Mouse (Mus musculus) heart, adult 2 months (tissue): ENCODE data around the gene Tmem232. TPM values are rescaled to one million over a fixed set of nuclear protein-coding genes. Genes with fewer than 3 reads are reported as not detected.
"Not testable (repeated sequence)": the region's sequence is repeated elsewhere in the genome, so short reads cannot be mapped to it uniquely, and the experiment has no call there.

Experiments used
- DNase-seq, 2 experiments: peaks; one replicate each; pipeline ENCODE4 v3.0.0; 2021
- H3K27ac ChIP-seq: fragments of 200-600 bp; 2 replicates; pipeline ENCODE4 v1.8.1; 2022
- H3K27me3 ChIP-seq: fragments of 200-500 bp; 2 replicates; pipeline ENCODE4 v1.6.1; 2012; ENCODE audit warnings: mild to moderate bottlenecking, low read length, inconsistent platforms, mixed read lengths; ENCODE audit not compliant: control insufficient read depth, insufficient read depth
- H3K36me3 ChIP-seq: fragments of 200-500 bp; 2 replicates; pipeline ENCODE4 v1.6.1; 2012; ENCODE audit warnings: low read length, inconsistent platforms; ENCODE audit not compliant: control insufficient read depth, insufficient read depth
- H3K4me1 ChIP-seq: fragments of 200-500 bp; 2 replicates; pipeline ENCODE4 v1.6.1; 2011; ENCODE audit warnings: low read length; ENCODE audit not compliant: control insufficient read depth, insufficient read depth
- H3K4me3 ChIP-seq: fragments of 200-600 bp; 2 replicates; pipeline ENCODE4 v1.8.1; 2022
- H3K79me2 ChIP-seq: fragments of 200-500 bp; replicated peaks from 2 replicates; pipeline ENCODE4 v1.6.1; 2012; ENCODE audit warnings: mild to moderate bottlenecking, inconsistent platforms, low read length, moderate library complexity, mixed read lengths; ENCODE audit not compliant: control insufficient read depth, insufficient read depth
- H3K9ac ChIP-seq: fragments of 200-500 bp; 2 replicates; pipeline ENCODE4 v1.6.1; 2012; ENCODE audit warnings: low read depth, mild to moderate bottlenecking, control low read depth, inconsistent platforms, low read length, mixed read lengths
- CTCF ChIP-seq: fragments of 200-600 bp; IDR thresholded peaks from 2 replicates; pipeline ENCODE4 v1.8.1; 2022; ENCODE audit warnings: antibody characterized with exemption, mild to moderate bottlenecking, moderate library complexity
- EP300 ChIP-seq: fragments of 200-500 bp; IDR thresholded peaks from 2 replicates; pipeline ENCODE4 v1.6.1; 2011; ENCODE audit warnings: low read depth, low read length, control low read depth; ENCODE audit not compliant: insufficient read depth
- POLR2A ChIP-seq: fragments of 200-500 bp; IDR thresholded peaks from 2 replicates; pipeline ENCODE4 v1.6.1; 2011; ENCODE audit warnings: mild to moderate bottlenecking, low read depth, low read length, control low read depth; ENCODE audit not compliant: insufficient read depth
- WGBS: fragments of 180-500 bp; shearing (Covaris S2); methylation state at CpG from one replicate; pipeline ENCODE4 v1.1.7; 2018; 5-methylcytosine and 5-hydroxymethylcytosine counted together
- intact Hi-C: fragments of 180-260 bp; cut with DNase I; formaldehyde crosslinking; loops from one replicate; pipeline ENCODE4 v1.15.1; 2025
- polyA plus RNA-seq: library from polyadenylated mRNA; depleted of rRNA; stranded (reverse); fragments of >200 nt; gene quantifications from 2 replicates; pipeline ENCODE4 v1.2.3, GENCODE M21; 2012
- total RNA-seq, 2 experiments: library from RNA; stranded (reverse); gene quantifications; 2 replicates each; pipeline ENCODE4 v1.2.3; 2021

Gene Tmem232
- total and polyA plus RNA-seq, 3 experiments = 0.14 TPM; not detected in 2

DNA sequence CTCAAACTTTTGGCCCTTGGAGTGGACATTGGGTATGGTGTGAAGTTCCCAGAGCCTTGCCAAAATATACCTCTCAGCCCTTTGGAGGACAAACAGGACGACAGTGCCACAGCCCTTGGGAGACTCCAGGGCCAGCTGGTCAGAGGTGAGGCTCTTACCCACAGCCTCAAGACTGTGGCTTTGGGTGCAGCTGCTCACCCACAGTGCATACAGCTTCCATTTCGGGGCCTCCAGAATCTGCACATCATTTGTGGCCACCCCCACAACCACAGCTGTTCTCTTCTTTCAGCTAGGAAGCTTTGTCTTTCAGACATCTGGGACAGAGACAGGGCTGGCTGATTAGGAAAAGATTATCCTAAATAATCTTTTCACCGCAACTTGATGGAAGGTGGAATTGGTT, 27.1 kb downstream of the Tmem232 start:
- no peak overlapping the region for H3K4me3 ChIP-seq
- H3K9ac ChIP-seq = no peak overlapping the region
- intact Hi-C loops = no loop called here
- H3K4me1 ChIP-seq = no peaks in the 10 kb centered on the region
- 65% methylated on average over 3 of the region's 3 CpGs for WGBS
- DNase-seq = no peak
- TF ChIP-seq CTCF = no peak
- H3K36me3 ChIP-seq = no peaks in the 10 kb centered on the region
- H3K27me3 ChIP-seq = no peaks in the 10 kb centered on the region
- no peaks in the 10 kb centered on the region for H3K79me2 ChIP-seq
- no peak overlapping the region for H3K27ac ChIP-seq

DNA sequence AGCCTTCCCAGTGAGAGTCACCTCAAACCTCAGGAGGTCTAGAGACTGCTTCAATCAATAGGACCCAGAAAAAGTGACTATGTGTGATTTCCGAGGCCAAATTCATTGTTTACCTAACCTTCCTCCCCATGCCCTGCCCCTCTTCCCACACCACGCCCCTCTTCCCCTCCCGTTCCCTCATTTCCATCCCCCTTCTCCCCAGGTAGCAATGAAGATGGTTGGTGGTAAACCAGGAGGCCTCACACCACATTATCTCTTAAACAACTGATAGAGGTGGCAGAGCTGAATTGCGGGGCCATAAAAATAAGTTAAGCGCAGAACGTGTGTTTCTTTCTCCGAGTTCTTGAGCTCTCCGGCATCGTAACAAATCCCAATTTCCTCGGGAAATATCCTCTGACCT, 55.9 kb downstream of the Tmem232 start:
- no peak overlapping the region for H3K4me3 ChIP-seq
- TF ChIP-seq POLR2A = no peak
- no peak for TF ChIP-seq CTCF
- TF ChIP-seq EP300 = no peak
- 53% methylated on average over 10 of the region's 10 CpGs for whole genome bisulfite sequencing

DNA sequence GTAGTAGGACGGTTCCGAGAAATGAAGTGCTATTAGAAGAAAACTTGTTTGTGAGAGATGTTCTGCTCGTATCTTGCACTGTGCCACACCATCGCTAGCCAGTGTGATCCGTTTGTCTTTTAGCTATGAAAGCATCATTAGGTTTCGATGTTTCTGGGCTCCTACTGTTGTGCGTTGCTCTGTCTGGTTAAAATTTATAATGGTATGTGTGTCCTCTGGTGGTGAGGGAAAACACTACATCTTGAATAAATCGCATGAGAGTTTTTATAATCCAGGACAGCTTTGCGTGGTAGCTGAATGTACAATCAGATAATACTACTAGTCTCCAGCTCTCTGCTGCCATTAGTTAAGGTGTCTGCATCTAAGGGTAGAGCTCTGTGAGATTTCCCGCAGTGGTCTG, 63.8 kb downstream of the Tmem232 start:
- Histone ChIP-seq H3K9ac (no peak overlapping the region), H3K4me3 (no peak overlapping the region), H3K27ac (no peak overlapping the region), H3K79me2 (no peaks in the 10 kb centered on the region), H3K27me3 (no peaks in the 10 kb centered on the region), H3K4me1 (no peaks in the 10 kb centered on the region), H3K36me3 (no peaks in the 10 kb centered on the region)
- intact Hi-C loops = no loop called here
- DNase-seq = no peak
- TF ChIP-seq EP300 = no peak
- no peak for TF ChIP-seq POLR2A
- TF ChIP-seq CTCF = no peak
- WGBS = 91% methylated on average over 10 of the region's 10 CpGs

More for the DNA sequence above, 55.9 kb downstream of the Tmem232 start:
- intact Hi-C loops = loop anchor here (5.0 kb wide), 1 partner anchor 938 kb away; no protein-coding TSS in a partner anchor
- H3K27ac ChIP-seq = no peak overlapping the region
- H3K79me2 ChIP-seq = no peaks in the 10 kb centered on the region
- no peak overlapping the region for H3K9ac ChIP-seq
- H3K27me3 ChIP-seq = no peaks in the 10 kb centered on the region
- no peaks in the 10 kb centered on the region for H3K4me1 ChIP-seq
- DNase-seq = no peak
- no peaks in the 10 kb centered on the region for H3K36me3 ChIP-seq

DNA sequence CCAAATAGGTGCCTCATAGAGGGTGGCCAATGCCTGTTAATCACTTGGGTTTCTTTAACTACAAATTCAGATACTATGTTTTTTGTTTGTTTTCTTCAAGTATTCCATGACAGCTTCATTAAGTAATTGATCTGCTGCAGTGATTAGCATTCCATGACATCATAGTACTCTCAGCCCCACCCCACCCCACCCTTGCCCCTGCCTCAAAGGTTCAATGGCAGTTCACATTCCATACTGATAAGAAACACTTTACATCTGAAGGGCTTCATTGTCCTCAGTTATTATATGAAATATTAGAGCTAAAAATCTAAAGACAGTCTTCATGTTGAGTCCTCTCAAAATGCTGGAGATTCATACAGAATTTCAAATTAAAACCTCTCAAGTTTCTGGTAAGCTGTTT, 89.8 kb downstream of the Tmem232 start:
- DNase-seq = no peak
- Histone ChIP-seq H3K27ac (no peak overlapping the region), H3K4me1 (no peaks in the 10 kb centered on the region), H3K27me3 (no peaks in the 10 kb centered on the region), H3K36me3 (no peaks in the 10 kb centered on the region), H3K79me2 (no peaks in the 10 kb centered on the region), H3K4me3 (no peak overlapping the region), H3K9ac (no peak overlapping the region)
- TF ChIP-seq CTCF (no peak), EP300 (no peak), POLR2A (no peak)
- intact Hi-C loops = no loop called here

DNA sequence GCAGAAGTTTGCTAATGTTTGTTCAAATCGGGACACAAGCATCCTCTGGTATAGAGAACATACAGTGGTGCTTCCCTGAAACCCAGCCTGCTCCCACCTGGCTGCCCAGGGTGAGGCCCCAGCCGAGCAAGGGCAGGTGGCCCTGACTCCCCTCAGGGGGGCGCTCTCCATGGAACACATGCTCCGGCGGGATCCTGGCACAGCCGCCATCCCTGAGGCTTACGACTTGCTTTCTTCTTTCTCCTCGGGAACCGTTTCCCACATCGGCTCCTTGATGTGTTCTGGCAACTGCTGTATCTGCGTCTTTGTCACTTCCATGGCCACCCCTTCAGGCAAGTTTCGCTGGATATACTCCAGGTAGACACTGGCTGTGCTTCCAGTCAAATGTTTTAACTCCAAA, 102.7 kb downstream of the Tmem232 start:
- H3K79me2 ChIP-seq, H3K9ac ChIP-seq, H3K36me3 ChIP-seq, H3K27ac ChIP-seq, H3K4me1 ChIP-seq, DNase-seq, intact Hi-C loops, H3K27me3 ChIP-seq, H3K4me3 ChIP-seq: not testable (repeated sequence)
- WGBS = 84% methylated on average over 12 of the region's 12 CpGs

DNA sequence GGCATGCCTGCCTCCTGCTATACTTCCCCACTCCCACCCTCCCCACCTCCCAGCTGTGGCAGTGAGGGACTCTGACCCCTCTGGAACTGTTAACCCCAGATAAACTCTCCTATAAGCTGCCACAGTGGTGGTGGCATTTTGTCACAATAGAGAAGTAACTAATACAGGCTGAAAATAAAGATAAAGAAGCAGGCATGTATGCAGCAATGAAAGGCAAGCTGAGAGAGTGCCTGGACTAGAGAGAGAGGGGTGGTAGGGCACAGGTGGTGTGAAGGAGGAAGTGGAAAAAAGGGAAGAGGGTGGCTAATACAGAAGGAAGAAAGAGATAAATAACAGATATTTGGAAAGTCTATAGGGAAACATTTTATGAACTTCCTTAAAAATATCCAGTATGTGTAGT, 121.5 kb downstream of the Tmem232 start:
- H3K79me2 ChIP-seq = no peaks in the 10 kb centered on the region
- intact Hi-C loops = no loop called here
- H3K36me3 ChIP-seq = no peaks in the 10 kb centered on the region
- DNase-seq = no peak
- no peak overlapping the region for H3K27ac ChIP-seq
- TF ChIP-seq CTCF (no peak), POLR2A (no peak), EP300 (no peak)
- H3K9ac ChIP-seq = no peak overlapping the region
- no peak overlapping the region for H3K4me3 ChIP-seq
- no peaks in the 10 kb centered on the region for H3K27me3 ChIP-seq
- no peaks in the 10 kb centered on the region for H3K4me1 ChIP-seq

DNA sequence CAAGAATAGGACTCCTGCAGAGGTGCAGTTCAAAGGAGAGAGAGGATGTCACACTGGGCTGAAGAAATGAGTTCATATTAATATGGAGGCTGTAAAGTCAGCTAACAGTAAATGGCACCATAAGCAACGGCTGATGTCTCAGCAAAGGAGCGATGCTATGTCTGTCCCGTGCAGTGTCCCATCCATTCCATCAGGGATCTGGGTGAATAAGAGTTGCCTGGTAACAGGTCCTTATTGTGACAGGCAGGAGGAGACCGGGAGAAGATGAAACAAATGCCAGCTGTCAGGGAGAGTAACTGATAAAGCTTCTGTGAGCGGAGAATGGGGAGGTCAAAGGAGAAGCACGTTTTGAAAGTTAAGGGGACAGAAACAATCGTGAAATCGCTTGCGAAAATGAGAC, 135.3 kb downstream of the Tmem232 start:
- no peaks in the 10 kb centered on the region for H3K79me2 ChIP-seq
- intact Hi-C loops = no loop called here
- no peak overlapping the region for H3K9ac ChIP-seq
- no peaks in the 10 kb centered on the region for H3K27me3 ChIP-seq
- no peak for DNase-seq
- H3K36me3 ChIP-seq = no peaks in the 10 kb centered on the region
- WGBS = 53% methylated on average over 9 of the region's 9 CpGs
- no peak overlapping the region for H3K4me3 ChIP-seq
- no peak overlapping the region for H3K27ac ChIP-seq
- H3K4me1 ChIP-seq = peaks cover 2% of the 10 kb centered on the region; the same call in 1 of the 2 replicates
- TF ChIP-seq EP300 = no peak
- TF ChIP-seq POLR2A = no peak
- TF ChIP-seq CTCF = no peak
